Mouse (Mus musculus) myocyte (in vitro differentiated cells): ENCODE measurements around the gene Sppl3.

Experiments
- MAX ChIP-seq: IDR thresholded peaks from one replicate; pipeline ENCODE4 v1.6.1; 2011; ENCODE audit warnings: low read depth, mild to moderate bottlenecking, control low read depth
- POLR2A ChIP-seq: IDR thresholded peaks from one replicate; pipeline ENCODE4 v1.6.1; 2011; ENCODE audit warnings: low read depth, mild to moderate bottlenecking, control low read depth, moderate library complexity; ENCODE audit not compliant: insufficient read length
- POLR2AphosphoS2 ChIP-seq: IDR thresholded peaks from one replicate; pipeline ENCODE4 v1.6.1; 2011; ENCODE audit warnings: low read depth, control low read depth; ENCODE audit not compliant: insufficient read length
- TCF12 ChIP-seq: IDR thresholded peaks from one replicate; pipeline ENCODE4 v1.6.1; 2011; ENCODE audit warnings: mild to moderate bottlenecking, control low read depth; ENCODE audit not compliant: poor library complexity, insufficient read depth, severe bottlenecking
- USF1 ChIP-seq: IDR thresholded peaks from one replicate; pipeline ENCODE4 v1.6.1; 2011; ENCODE audit warnings: low read depth, mild to moderate bottlenecking, control low read depth, moderate library complexity

GRCm38 (mm10) chr5:115124690-115125089 is 113.8 kb downstream of the Sppl3 start:
- TF ChIP-seq USF1 (no peak), TCF12 (no peak), POLR2AphosphoS2 (no peak), MAX (no peak), POLR2A (no peak)
